Mouse (Mus musculus) frontal cortex, postnatal 10 days (tissue): ENCODE results near the gene Kif27.

Source experiments
- DNase-seq, 2 experiments: peaks; one replicate each; pipeline ENCODE4 v3.0.0; 2022; ENCODE audit warnings: low spot score in 2 of 2, mixed read lengths in 1 of 2

The Kif27 gene

DNA sequence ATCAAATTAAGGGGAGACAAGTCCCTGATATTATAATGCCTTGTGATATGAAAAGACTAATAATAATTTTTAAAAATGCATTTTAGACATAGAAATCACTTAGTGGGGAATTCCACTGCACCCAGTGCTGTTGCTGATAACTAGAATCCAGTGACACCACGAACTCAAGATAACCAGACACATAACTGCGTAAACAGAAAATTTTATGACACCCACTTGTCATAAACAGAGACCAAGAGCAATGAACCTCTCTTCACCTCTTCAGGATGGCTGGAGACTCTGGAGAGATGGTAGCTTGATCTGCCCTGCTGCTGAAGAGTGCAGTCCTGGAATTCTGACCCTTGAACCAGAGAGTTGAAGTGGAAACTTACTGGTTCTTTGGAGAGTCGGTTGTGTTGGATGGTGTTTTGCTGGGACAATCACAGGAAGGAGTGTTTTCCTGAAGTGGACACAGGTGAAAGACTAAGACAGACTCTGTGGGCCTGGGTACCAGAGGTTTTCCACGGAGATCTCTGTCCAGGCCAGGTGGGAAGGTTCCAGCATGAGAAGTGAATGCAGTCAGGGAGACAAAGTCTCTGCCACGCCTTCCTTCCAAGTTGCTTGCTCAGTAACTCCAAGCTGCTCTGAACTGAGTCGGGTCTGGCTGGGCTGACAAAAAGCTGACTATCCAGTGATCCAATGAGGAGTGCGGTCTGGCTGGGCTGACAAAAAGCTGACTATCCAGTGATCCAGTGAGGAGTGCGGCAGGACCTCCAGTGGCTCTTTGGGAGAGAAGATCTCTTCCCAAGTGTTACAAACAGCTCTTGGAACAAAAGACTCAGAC, 5.6 kb upstream of the Kif27 start:
- no peak for DNase-seq

DNA sequence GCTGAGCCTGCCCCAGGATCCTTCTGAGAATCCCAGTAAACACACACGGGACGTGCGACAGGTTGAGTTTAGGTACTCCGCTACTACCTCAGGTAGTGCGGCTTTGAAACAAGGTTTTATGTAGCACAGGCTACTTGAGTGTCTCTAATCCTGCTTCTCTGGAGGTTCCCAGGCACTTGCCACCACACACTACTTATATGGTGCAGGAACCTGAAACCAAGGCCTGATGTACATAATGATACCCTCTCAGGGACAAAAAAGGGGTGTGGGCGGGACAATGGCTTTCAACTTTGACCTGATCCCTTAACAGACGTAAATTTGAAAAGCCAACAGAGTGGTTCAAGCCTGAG, 357 bp upstream of the Kif27 start:
- no peak for DNase-seq

DNA sequence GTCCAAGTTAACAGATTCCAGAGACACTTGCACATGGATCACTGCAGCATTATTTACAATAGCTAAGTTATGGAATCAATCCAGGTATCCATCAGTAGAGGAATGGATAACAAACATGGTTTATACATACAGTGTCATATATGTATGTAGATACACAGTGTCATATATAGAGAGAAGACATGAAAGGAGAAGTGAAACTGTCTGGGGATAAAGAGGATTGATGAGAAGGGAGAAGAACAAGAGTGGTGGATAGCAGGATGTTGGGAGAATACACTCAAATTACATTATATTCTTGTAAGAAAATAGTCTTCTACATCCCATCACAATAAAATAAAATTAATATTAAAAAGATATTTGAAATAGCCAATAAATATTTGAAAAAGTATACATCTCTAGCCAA, 5.9 kb downstream of the Kif27 start:
- DNase-seq = no peak

DNA sequence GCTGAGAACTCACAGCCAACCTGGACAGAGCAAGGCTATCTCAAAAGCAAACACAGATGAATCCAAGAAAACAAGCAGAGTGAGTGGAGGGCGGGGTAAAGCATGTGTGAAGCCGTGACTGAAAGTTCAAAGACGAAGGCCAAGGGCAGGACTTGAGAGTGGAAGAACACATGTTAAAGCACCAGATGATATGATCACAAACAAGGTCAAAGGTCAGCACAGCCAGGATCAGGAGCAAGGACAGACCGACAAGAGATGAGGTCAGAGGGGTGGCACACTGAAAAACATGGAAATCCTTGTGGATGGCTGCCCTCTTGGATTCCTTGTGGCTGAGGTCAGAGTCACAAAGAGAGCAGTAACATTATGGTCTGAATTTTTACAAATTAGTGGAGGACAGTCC, 8.3 kb downstream of the Kif27 start:
- DNase-seq = no peak

GRCm38 (mm10) chr13:58344505-58344904, 14.4 kb downstream of the Kif27 start:
- no peak for DNase-seq

GRCm38 (mm10) chr13:58337456-58337855, 21.5 kb downstream of the Kif27 start:
- DNase-seq = no peak

- no peak for DNase-seq
Observed at GRCm38 (mm10) chr13:58334116-58334515, 24.8 kb downstream of the Kif27 start.

- no peak for DNase-seq
Observed at GRCm38 (mm10) chr13:58317768-58318167, 41.2 kb downstream of the Kif27 start.

DNA sequence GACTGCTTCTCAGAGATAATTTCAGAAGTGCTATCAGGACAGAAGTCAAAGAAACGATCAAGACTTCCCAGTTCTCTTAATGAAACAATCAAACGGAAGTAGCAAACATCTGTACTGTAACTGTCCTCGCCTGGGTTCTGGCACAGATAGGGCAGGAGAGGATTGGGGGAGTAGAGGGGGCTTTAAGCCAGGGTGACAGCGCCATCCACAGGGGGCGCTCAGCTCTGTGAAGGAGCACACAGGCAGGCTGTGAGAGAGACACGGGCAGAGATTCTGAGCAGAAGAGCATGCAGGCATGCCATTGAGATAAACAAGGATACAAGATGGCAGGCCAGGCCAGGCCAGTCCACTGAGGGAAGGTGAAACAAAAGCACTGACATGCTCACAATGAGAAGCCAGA, 43.9 kb downstream of the Kif27 start:
- no peak for DNase-seq

GRCm38 (mm10) chr13:58313758-58314157, 45.2 kb downstream of the Kif27 start:
- DNase-seq = no peak

- DNase-seq = no peak
Observed at GRCm38 (mm10) chr13:58311351-58311750, 47.6 kb downstream of the Kif27 start.

- no peak for DNase-seq
Observed at GRCm38 (mm10) chr13:58309499-58309898, 49.4 kb downstream of the Kif27 start.

DNA sequence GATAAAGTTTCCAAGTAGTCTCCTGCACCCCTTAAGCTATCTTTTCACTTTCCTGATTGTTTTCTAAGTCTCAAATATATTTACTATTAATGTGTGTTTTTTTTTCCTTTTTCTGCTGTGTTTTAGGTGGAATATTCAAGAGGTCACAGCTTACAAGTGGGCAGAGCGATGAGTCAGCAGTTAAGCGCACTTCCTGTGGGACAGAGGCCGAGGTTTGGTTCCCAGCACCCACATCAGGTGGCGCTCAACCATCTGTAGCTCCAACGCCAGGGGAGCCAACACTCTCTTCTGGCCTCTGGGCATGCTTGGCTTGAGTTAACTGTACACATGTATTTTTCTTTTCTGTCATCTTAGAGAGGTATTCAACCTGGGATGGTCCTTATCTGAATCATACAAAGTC, 51.5 kb downstream of the Kif27 start:
- no peak for DNase-seq

GRCm38 (mm10) chr13:58305230-58305629, 53.7 kb downstream of the Kif27 start:
- DNase-seq = no peak

GRCm38 (mm10) chr13:58302421-58303145, 56.3 kb downstream of the Kif27 start:
- DNase-seq = no peak

DNA sequence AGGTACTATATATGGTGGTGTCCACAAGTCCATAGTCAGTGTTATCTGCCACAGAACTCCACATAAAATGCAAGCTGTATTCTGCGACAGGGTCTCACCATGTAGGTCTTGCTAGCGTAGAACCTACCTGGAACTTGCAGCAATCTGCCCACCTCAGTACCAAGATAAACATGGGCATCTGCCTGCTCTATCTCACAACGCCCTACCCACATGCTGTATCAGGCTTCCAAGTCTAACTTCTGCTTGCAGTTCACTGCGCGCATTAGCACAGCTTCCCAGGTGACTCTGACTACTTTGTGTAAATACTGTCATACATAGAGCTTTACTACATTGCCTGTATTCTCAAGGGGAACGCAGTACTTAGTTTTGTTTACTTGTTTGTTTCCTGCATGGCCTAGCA, 57.0 kb downstream of the Kif27 start:
- no peak for DNase-seq

GRCm38 (mm10) chr13:58298756-58299155, 60.2 kb downstream of the Kif27 start:
- DNase-seq = no peak

DNA sequence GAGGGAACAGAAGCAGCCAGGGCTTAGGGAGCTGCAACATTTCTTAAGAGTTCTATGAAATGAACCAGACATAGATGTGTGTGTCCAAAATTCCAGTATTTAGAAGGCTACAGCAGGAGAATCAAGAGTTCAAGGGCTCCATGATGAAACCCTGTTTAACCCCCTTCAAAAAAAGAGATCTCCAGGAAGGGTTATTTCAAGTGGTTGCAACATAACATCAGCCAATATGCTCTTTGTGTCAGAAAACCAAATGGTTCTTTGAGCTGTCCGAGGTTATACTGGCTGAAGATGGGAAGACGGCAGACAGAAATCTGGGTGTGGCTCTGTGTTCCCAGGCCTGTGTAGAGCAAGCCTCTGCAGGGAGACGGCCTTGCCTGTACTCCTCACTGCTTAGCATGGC, 63.3 kb downstream of the Kif27 start:
- no peak for DNase-seq

- DNase-seq = no peak
Observed at GRCm38 (mm10) chr13:58292811-58293210, 66.1 kb downstream of the Kif27 start.

GRCm38 (mm10) chr13:58289308-58289707, 69.6 kb downstream of the Kif27 start:
- DNase-seq = no peak

- DNase-seq = peak in 1 of 2 experiments; percentile 70
Observed at GRCm38 (mm10) chr13:58287822-58288221, 71.1 kb downstream of the Kif27 start.

DNA sequence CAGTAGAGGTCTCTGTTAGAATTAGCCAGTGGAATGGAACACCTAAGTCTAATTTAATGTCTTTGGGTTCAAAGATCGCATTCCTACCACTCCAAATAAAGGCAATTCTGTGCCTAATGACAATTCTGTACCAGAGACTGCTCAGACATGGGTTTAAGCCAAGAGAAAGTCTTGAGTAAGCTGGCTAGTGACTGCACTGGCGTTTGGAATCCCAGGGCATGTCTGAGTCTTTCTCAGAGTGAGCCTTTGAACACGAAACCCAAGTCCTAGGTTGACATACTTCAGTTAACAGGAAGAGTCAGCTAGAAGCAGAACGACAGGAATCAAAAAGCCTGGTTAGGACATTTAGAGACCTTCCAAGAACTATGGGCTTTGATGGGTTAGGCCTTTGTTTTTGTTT, 75.5 kb downstream of the Kif27 start:
- DNase-seq = no peak

DNA sequence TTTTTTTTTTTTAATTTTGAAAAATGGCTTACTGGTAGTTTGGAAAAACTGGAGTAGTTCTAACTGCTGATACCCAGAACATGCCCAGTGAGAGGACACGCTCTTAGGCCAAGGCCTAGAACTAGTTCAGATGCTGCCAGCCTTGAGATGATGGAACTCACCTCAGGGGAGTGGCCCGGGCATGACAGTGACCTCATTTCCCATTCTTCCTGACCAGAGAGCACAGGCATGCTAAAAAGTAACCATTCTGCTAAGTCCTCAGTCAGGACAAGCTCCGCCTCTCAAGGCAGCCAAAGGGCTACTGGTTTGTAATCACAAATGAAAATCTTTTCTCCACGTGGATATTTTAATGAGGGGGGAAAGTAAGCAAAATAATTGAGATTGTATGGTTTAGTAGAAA, 77.0 kb downstream of the Kif27 start:
- no peak for DNase-seq
